Mouse (Mus musculus) megakaryocyte progenitor cell, adult 5-6 weeks (primary cell): ENCODE results near the gene Shc4. TPM values are rescaled to one million over a fixed set of nuclear protein-coding genes. Genes with fewer than 3 reads are reported as not detected.

Source experiments
- ATAC-seq: replicated peaks from 2 replicates; pipeline ENCODE4 v1.8.0; 2016; ENCODE audit warnings: mild to moderate bottlenecking, moderate TSS enrichment, inconsistent platforms; ENCODE audit not compliant: poor library complexity
- total RNA-seq, 2 experiments: library from RNA; stranded (forward) in 1 of 2; stranded (reverse) in 1 of 2; fragments of 157-497, 149-512 nt in 1 of 2; fragments of 200-1000 nt in 1 of 2; gene quantifications; 2 replicates each; pipeline versions ENCODE4 v1.2.3 to v1.2.4; 2015 to 2017

Shc4 gene
- total RNA-seq, 2 experiments from 2014 or later = 0.12 to 0.52 TPM

DNA sequence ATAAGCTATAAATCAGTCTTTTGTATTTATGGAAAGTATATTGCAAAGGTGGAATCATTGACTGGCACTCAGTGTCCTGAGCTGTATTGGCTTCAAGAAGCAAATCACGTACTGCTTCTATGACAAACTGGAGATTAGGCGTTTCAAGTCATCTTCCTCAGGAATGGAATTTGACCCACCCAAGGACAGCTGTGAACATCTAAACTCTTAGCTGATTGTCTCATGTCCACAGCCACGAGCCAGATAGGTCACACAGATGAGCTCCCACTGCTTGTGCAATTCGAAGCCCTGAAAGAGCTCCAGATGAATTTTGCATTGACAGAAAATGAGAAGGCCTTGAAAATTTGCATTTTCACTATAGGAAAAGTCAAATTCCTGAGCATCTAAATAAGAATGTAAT is 146.3 kb downstream of the Shc4 start:
- no peak for ATAC-seq

Other genes with a start within 250 kb of the Shc4 start
- gene Gm9913, start 219.1 kb downstream of the Shc4 start, total RNA-seq (2015) = not detected in 2 replicates
- gene Gm9913, start 219.1 kb downstream of the Shc4 start, total RNA-seq (2017) = not detected in 2 replicates
- gene Fbn1, start 216.2 kb downstream of the Shc4 start, total RNA-seq (2015) = 0.05 and 0.10 TPM in 2 replicates
- gene Fbn1, start 216.2 kb downstream of the Shc4 start, total RNA-seq (2017) = 0.17 and 0.20 TPM in 2 replicates
- gene Cep152, start 99.0 kb downstream of the Shc4 start, total RNA-seq (2015) = 6.4 and 7.1 TPM in 2 replicates
- gene Cep152, start 99.0 kb downstream of the Shc4 start, total RNA-seq (2017) = 19.3 and 20.6 TPM in 2 replicates
- 74.1 and 74.9 TPM in 2 replicates for gene Eid1, start 51.1 kb downstream of the Shc4 start, total RNA-seq (2015)
- 115 and 118 TPM in 2 replicates for gene Eid1, start 51.1 kb downstream of the Shc4 start, total RNA-seq (2017)
- gene Secisbp2l, start 58.7 kb upstream of the Shc4 start, total RNA-seq (2015) = 11.6 and 12.4 TPM in 2 replicates
- 12.7 and 16.1 TPM in 2 replicates for gene Secisbp2l, start 58.7 kb upstream of the Shc4 start, total RNA-seq (2017)
- gene Galk2, start 135.0 kb upstream of the Shc4 start, total RNA-seq (2015) = 24.3 and 24.6 TPM in 2 replicates
- gene Galk2, start 135.0 kb upstream of the Shc4 start, total RNA-seq (2017) = 44.9 and 63.8 TPM in 2 replicates
- gene Cops2, start 135.0 kb upstream of the Shc4 start, total RNA-seq (2015) = 111 and 131 TPM in 2 replicates
- gene Cops2, start 135.0 kb upstream of the Shc4 start, total RNA-seq (2017) = 172 and 218 TPM in 2 replicates